Mouse (Mus musculus) hindbrain, embryonic 13.5 days (tissue): ENCODE measurements around the gene Pde11a. TPM values are rescaled to one million over a fixed set of nuclear protein-coding genes. Genes with fewer than 3 reads are reported as not detected.
A peak's percentile ranks its signal among the peaks of the same experiment; 100 is the strongest.

ENCODE experiments used
- ATAC-seq: fragments of 200-750 bp; cut with Nextera tagmentation; 2 replicates; pipeline ENCODE4 v1.8.0; 2017; ENCODE audit warnings: moderate TSS enrichment; ENCODE audit not compliant: low FRiP score
- H3K27ac ChIP-seq: fragments of 300-500 bp; sonication (generic); 2 replicates; pipeline ENCODE4 v1.5.1; 2015; ENCODE audit warnings: inconsistent platforms, mild to moderate bottlenecking, moderate library complexity
- H3K27me3 ChIP-seq: fragments of 300-500 bp; sonication (generic); 2 replicates; pipeline ENCODE4 v1.6.1; 2015; ENCODE audit warnings: mild to moderate bottlenecking, inconsistent platforms
- H3K36me3 ChIP-seq: fragments of 300-500 bp; sonication (generic); 2 replicates; pipeline ENCODE4 v1.6.1; 2015; ENCODE audit warnings: mild to moderate bottlenecking, inconsistent platforms
- H3K4me1 ChIP-seq: fragments of 300-500 bp; sonication (generic); replicated peaks from 2 replicates; pipeline ENCODE4 v1.6.1; 2015; ENCODE audit warnings: inconsistent platforms
- H3K4me2 ChIP-seq: fragments of 300-500 bp; sonication (generic); 2 replicates; pipeline ENCODE4 v1.6.1; 2015; ENCODE audit warnings: inconsistent platforms, mild to moderate bottlenecking, moderate library complexity
- H3K4me3 ChIP-seq: fragments of 300-500 bp; sonication (generic); 2 replicates; pipeline ENCODE4 v1.5.1; 2015; ENCODE audit warnings: mild to moderate bottlenecking, inconsistent platforms
- H3K9ac ChIP-seq: fragments of 300-500 bp; sonication (generic); 2 replicates; pipeline ENCODE4 v1.6.1; 2015; ENCODE audit warnings: mild to moderate bottlenecking, inconsistent platforms
- H3K9me3 ChIP-seq: fragments of 300-500 bp; sonication (generic); 2 replicates; pipeline ENCODE4 v1.6.1; 2016; ENCODE audit warnings: inconsistent platforms
- WGBS: fragments of 180-500 bp; shearing (Covaris S2); methylation state at CpG from one replicate; pipeline ENCODE4 v1.1.7; 2015; 5-methylcytosine and 5-hydroxymethylcytosine counted together
- polyA plus RNA-seq: library from polyadenylated mRNA; unstranded; fragments of >200 nt; fragmentation: Nextera tagmentation; extraction: Ambion mirVana; gene quantifications from 2 replicates; pipeline ENCODE4 v1.2.1, GENCODE M21; 2015

Gene Pde11a
- polyA plus RNA-seq, 1 experiment from 2014 or later, result 1.6 TPM

- Histone ChIP-seq H3K4me1 (no peaks in the 10 kb centered on the region; the same call in 1 of the 2 replicates), H3K4me3 (no peak overlapping the region), H3K9me3 (no peaks in the 10 kb centered on the region), H3K27ac (no peak overlapping the region), H3K36me3 (no peaks in the 10 kb centered on the region), H3K4me2 (no peak overlapping the region), H3K27me3 (0 out of 2 replicates have a peak, but pooled peaks cover 2% of the 10 kb centered on the region), H3K9ac (no peak overlapping the region)
- ATAC-seq, result no peak
- 95% methylated on average over 4 of the region's 4 CpGs for WGBS
Measured at GRCm38 (mm10) chr2:76076047-76076446, 262.5 kb downstream of the Pde11a start.

DNA sequence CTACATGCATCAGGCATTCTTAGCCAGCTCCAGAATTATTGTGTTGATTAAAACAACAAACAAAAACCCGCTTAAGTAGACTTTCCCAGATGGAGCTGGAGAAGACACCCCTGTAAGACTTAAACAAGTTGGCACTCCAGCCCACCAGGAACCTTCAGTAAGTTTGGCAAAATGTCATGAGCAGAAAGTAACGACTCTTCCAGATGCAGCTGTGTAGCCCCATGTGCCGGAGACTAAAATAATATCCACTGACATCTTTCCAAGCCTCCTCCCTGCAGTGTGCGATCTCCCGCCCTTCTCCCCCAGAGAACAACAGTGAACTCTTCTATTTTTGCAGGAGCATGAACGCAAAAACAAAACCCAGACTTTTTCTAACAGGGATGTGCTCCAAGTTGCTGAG is 265.5 kb downstream of the Pde11a start:
- Histone ChIP-seq H3K9me3 (no peaks in the 10 kb centered on the region), H3K4me2 (no peak overlapping the region), H3K27ac (no peak overlapping the region), H3K27me3 (0 out of 2 replicates have a peak, but pooled peaks cover 2% of the 10 kb centered on the region), H3K36me3 (no peaks in the 10 kb centered on the region), H3K4me3 (no peak overlapping the region), H3K4me1 (peaks cover 20% of the 10 kb centered on the region), H3K9ac (no peak overlapping the region)
- ATAC-seq, result no peak
- 71% methylated on average over 6 of the region's 6 CpGs for WGBS

- Histone ChIP-seq H3K4me1 (peaks cover 24% of the 10 kb centered on the region), H3K27ac (peak overlapping the region; percentile 86), H3K9me3 (no peaks in the 10 kb centered on the region), H3K9ac (peak overlapping the region; percentile 66), H3K4me2 (peak overlapping the region; percentile 52), H3K27me3 (0 out of 2 replicates have a peak, but pooled peaks cover 2% of the 10 kb centered on the region), H3K36me3 (no peaks in the 10 kb centered on the region), H3K4me3 (peak overlapping the region; percentile 34)
- WGBS, result 3% methylated on average over 19 of the region's 19 CpGs
- peak; percentile 92 for ATAC-seq
Measured at GRCm38 (mm10) chr2:76070432-76071306, 267.9 kb downstream of the Pde11a start.

GRCm38 (mm10) chr2:76069238-76069637 is 269.3 kb downstream of the Pde11a start:
- Histone ChIP-seq H3K4me1 (peaks cover 24% of the 10 kb centered on the region), H3K9ac (peak overlapping the region; percentile 43; the same call in 1 of the 2 replicates), H3K27me3 (0 out of 2 replicates have a peak, but pooled peaks cover 2% of the 10 kb centered on the region), H3K4me2 (peak overlapping the region; percentile 52), H3K4me3 (no peak overlapping the region), H3K27ac (peak overlapping the region; percentile 86), H3K9me3 (no peaks in the 10 kb centered on the region), H3K36me3 (no peaks in the 10 kb centered on the region)
- 55% methylated on average over 13 of the region's 13 CpGs for WGBS
- ATAC-seq, result peak; percentile 14; the same call in 1 of the 2 replicates

GRCm38 (mm10) chr2:76068155-76068554 is 270.4 kb downstream of the Pde11a start:
- WGBS, result 70% methylated on average over 10 of the region's 10 CpGs
- Histone ChIP-seq H3K27me3 (0 out of 2 replicates have a peak, but pooled peaks cover 2% of the 10 kb centered on the region), H3K9ac (no peak overlapping the region), H3K27ac (peak overlapping the region; percentile 86), H3K4me2 (no peak overlapping the region), H3K4me1 (peaks cover 24% of the 10 kb centered on the region), H3K9me3 (no peaks in the 10 kb centered on the region), H3K36me3 (no peaks in the 10 kb centered on the region), H3K4me3 (no peak overlapping the region)
- ATAC-seq, result no peak

- Histone ChIP-seq H3K9me3 (no peaks in the 10 kb centered on the region), H3K4me2 (no peak overlapping the region), H3K4me1 (peaks cover 24% of the 10 kb centered on the region), H3K9ac (no peak overlapping the region), H3K27me3 (no peaks in the 10 kb centered on the region), H3K27ac (no peak overlapping the region), H3K36me3 (no peaks in the 10 kb centered on the region), H3K4me3 (no peak overlapping the region)
- 59% methylated on average over 4 of the region's 4 CpGs for WGBS
- ATAC-seq, result no peak
Measured at GRCm38 (mm10) chr2:76067144-76067543, 271.4 kb downstream of the Pde11a start.

- WGBS, result 78% methylated on average over 7 of the region's 7 CpGs
Measured at GRCm38 (mm10) chr2:76065292-76065691, 273.3 kb downstream of the Pde11a start.

GRCm38 (mm10) chr2:76064078-76064477 is 274.5 kb downstream of the Pde11a start:
- Histone ChIP-seq H3K27ac (peak overlapping the region; percentile 56; the same call in 1 of the 2 replicates), H3K4me2 (no peak overlapping the region), H3K27me3 (no peaks in the 10 kb centered on the region), H3K4me3 (no peak overlapping the region), H3K9me3 (no peaks in the 10 kb centered on the region), H3K9ac (no peak overlapping the region), H3K4me1 (peaks cover 10% of the 10 kb centered on the region), H3K36me3 (no peaks in the 10 kb centered on the region)
- WGBS, result 63% methylated on average over 5 of the region's 5 CpGs
- ATAC-seq, result 0 out of 2 replicates have a peak, but pooled peaks have one; percentile 54

More at GRCm38 (mm10) chr2:76065292-76065691, 273.3 kb downstream of the Pde11a start:
- no peaks in the 10 kb centered on the region for H3K9me3 ChIP-seq
- 0 out of 2 replicates have a peak overlapping the region, but pooled peaks have one; percentile 23 for H3K27ac ChIP-seq
- H3K4me1 ChIP-seq, result peaks cover 21% of the 10 kb centered on the region
- no peak for ATAC-seq
- H3K36me3 ChIP-seq, result no peaks in the 10 kb centered on the region
- no peak overlapping the region for H3K9ac ChIP-seq
- no peaks in the 10 kb centered on the region for H3K27me3 ChIP-seq
- no peak overlapping the region for H3K4me3 ChIP-seq
- H3K4me2 ChIP-seq, result no peak overlapping the region

DNA sequence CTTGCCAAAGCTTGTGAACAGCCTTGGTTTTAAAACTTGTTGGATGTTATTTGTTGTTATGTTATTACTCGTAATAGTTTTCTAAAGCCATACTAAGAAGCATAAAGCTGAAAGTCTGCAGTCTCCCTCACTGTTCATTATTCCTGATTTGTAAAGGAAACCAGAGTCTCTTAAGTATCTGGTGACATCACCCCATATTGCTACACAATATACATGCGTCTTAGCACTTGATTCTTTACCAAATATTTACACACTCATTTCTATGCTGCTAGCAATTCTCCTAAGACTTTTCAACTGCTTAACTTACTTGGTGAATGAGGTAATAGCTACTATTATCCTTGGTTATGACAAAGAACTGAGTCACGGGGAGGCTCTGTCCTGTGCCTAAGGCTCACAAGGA is 278.4 kb downstream of the Pde11a start:
- Histone ChIP-seq H3K4me2 (no peak overlapping the region), H3K9ac (no peak overlapping the region), H3K27me3 (no peaks in the 10 kb centered on the region), H3K36me3 (no peaks in the 10 kb centered on the region), H3K4me3 (no peak overlapping the region), H3K27ac (no peak overlapping the region), H3K9me3 (no peaks in the 10 kb centered on the region), H3K4me1 (peaks cover 12% of the 10 kb centered on the region)
- no peak for ATAC-seq
- 88% methylated on average over 3 of the region's 3 CpGs for WGBS

DNA sequence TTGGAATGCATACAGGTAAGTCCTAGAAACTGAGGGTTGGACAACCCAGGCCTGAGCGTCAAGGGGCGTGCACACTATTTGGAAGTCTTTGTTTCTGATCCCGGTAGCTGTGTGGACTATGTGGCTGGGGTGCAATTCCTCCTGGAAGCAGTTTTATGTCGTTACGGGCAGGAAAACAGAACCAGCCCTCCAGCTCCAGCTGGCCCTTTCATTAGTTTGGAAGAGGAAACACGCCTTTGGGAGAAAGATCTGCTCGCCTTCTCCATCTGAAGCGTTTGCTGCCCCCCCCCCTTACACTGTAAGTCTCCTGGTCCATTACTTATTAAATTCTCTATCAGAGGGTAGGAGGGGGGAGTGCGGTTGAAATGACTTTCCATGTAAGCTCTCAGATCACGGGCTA is 279.0 kb downstream of the Pde11a start:
- H3K9ac ChIP-seq, result no peak overlapping the region
- H3K4me2 ChIP-seq, result no peak overlapping the region
- WGBS, result 55% methylated on average over 10 of the region's 10 CpGs
- H3K9me3 ChIP-seq, result no peaks in the 10 kb centered on the region
- ATAC-seq, result no peak
- H3K4me3 ChIP-seq, result no peak overlapping the region
- peaks cover 12% of the 10 kb centered on the region for H3K4me1 ChIP-seq
- H3K36me3 ChIP-seq, result no peaks in the 10 kb centered on the region
- H3K27me3 ChIP-seq, result no peaks in the 10 kb centered on the region
- H3K27ac ChIP-seq, result no peak overlapping the region

GRCm38 (mm10) chr2:76058661-76059467 is 279.7 kb downstream of the Pde11a start:
- H3K27ac ChIP-seq, result peak overlapping the region; percentile 44; the same call in 1 of the 2 replicates

DNA sequence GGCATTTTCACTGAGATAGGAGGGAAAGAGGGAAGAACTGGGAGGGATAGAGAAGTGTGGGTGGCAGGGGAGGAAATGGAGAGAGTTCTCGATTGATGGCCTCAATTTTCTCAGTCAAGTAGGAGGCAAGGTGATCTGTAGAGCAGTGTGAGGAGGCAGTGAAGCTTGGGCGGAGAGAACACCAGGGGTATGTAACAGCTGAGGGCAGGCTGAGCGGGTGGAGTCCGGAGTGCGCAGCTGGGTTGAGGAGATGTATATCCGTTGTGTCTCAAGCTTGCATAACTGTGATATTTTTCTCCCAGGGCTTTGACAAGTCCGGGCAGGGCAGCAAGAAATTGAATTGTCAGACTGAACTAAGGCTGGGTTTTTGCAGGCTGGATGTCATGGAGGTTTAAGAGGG is 281.0 kb downstream of the Pde11a start:
- H3K36me3 ChIP-seq, result no peaks in the 10 kb centered on the region
- H3K27ac ChIP-seq, result no peak overlapping the region
- no peaks in the 10 kb centered on the region for H3K27me3 ChIP-seq
- no peaks in the 10 kb centered on the region for H3K9me3 ChIP-seq
- H3K4me3 ChIP-seq, result no peak overlapping the region
- H3K4me1 ChIP-seq, result peaks cover 21% of the 10 kb centered on the region
- 72% methylated on average over 7 of the region's 7 CpGs for WGBS
- no peak overlapping the region for H3K9ac ChIP-seq
- H3K4me2 ChIP-seq, result no peak overlapping the region
- no peak for ATAC-seq

More at GRCm38 (mm10) chr2:76058661-76059467, 279.7 kb downstream of the Pde11a start:
- H3K27me3 ChIP-seq, result no peaks in the 10 kb centered on the region
- peaks cover 14% of the 10 kb centered on the region for H3K4me1 ChIP-seq
- no peaks in the 10 kb centered on the region for H3K9me3 ChIP-seq
- H3K9ac ChIP-seq, result no peak overlapping the region
- no peaks in the 10 kb centered on the region for H3K36me3 ChIP-seq
- H3K4me2 ChIP-seq, result no peak overlapping the region
- no peak overlapping the region for H3K4me3 ChIP-seq
- no peak for ATAC-seq
- whole genome bisulfite sequencing, result 25% methylated on average over 13 of the region's 13 CpGs
